Mouse (Mus musculus) MEL (cell line): Measurements from ENCODE around the gene 1600002K03Rik. TPM values are rescaled to one million over a fixed set of nuclear protein-coding genes. Genes with fewer than 3 reads are reported as not detected.

Experiments
- DNase-seq: peaks from one replicate; pipeline ENCODE4 v3.0.0; 2011; ENCODE audit warnings: low read depth, low spot score
- H3K27ac ChIP-seq: 2 replicates; pipeline ENCODE4 v1.5.1; 2012; ENCODE audit warnings: low read depth, mild to moderate bottlenecking, control low read depth, low read length, moderate library complexity; ENCODE audit not compliant: control insufficient read depth
- H3K27me3 ChIP-seq, 2 experiments: fragments of 150-350 bp in 1 of 2; sonication (generic) in 1 of 2; 2 replicates each; pipeline ENCODE4 v1.6.1; 2012; ENCODE audit warnings: low read length in 2 of 2, mild to moderate bottlenecking in 2 of 2, improper control_type of control experiment in 1 of 2, moderate library complexity in 1 of 2; ENCODE audit not compliant: insufficient read depth in 2 of 2, control insufficient read depth in 1 of 2
- H3K36me3 ChIP-seq, 2 experiments: 2 replicates each; pipeline ENCODE4 v1.6.1; 2012 to 2014; ENCODE audit warnings: low read length in 2 of 2, improper control_type of control experiment in 1 of 2, inconsistent platforms in 1 of 2, mild to moderate bottlenecking in 1 of 2; ENCODE audit not compliant: insufficient read depth in 2 of 2, control insufficient read depth in 1 of 2
- H3K4me1 ChIP-seq, 2 experiments: fragments of 150-350 bp in 1 of 2; sonication (generic) in 1 of 2; 2 replicates each; pipeline ENCODE4 v1.6.1; 2012; ENCODE audit warnings: low read length in 2 of 2, improper control_type of control experiment in 1 of 2, mild to moderate bottlenecking in 1 of 2; ENCODE audit not compliant: insufficient read depth in 2 of 2, control insufficient read depth in 1 of 2
- H3K4me3 ChIP-seq, 2 experiments: fragments of 150-350 bp in 1 of 2; sonication (generic) in 1 of 2; 2 replicates each; pipeline ENCODE4 v1.5.1; 2012; ENCODE audit warnings: low read depth in 2 of 2, low read length in 2 of 2, mild to moderate bottlenecking in 2 of 2, moderate library complexity in 2 of 2, control low read depth in 1 of 2, improper control_type of control experiment in 1 of 2; ENCODE audit not compliant: control insufficient read depth in 1 of 2, insufficient read depth in 1 of 2
- H3K79me2 ChIP-seq: 2 replicates; pipeline ENCODE4 v1.6.1; 2012; ENCODE audit warnings: mild to moderate bottlenecking, low read length, moderate library complexity; ENCODE audit not compliant: control insufficient read depth, poor library complexity, insufficient read depth
- H3K9ac ChIP-seq: 2 replicates; pipeline ENCODE4 v1.6.1; 2012; ENCODE audit warnings: low read depth, mild to moderate bottlenecking, control low read depth, low read length, moderate library complexity; ENCODE audit not compliant: control insufficient read depth, poor library complexity, severe bottlenecking
- H3K9me3 ChIP-seq: fragments of 150-350 bp; sonication (generic); replicated peaks from 2 replicates; pipeline ENCODE4 v1.6.1; 2012; ENCODE audit warnings: mild to moderate bottlenecking, low read length, improper control_type of control experiment, moderate library complexity; ENCODE audit not compliant: insufficient read depth
- E2F4 ChIP-seq: IDR thresholded peaks from 2 replicates; pipeline ENCODE4 v1.6.1; 2011; ENCODE audit warnings: low read depth, low read length, improper control_type of control experiment, borderline replicate concordance
- GATA1 ChIP-seq: IDR thresholded peaks from 2 replicates; pipeline ENCODE4 v1.6.1; 2011; ENCODE audit warnings: low read depth, low read length, improper control_type of control experiment
- JUND ChIP-seq: IDR thresholded peaks from 2 replicates; pipeline ENCODE4 v1.6.1; 2011; ENCODE audit warnings: low read depth, mild to moderate bottlenecking, improper control_type of control experiment, low read length
- KAT2A ChIP-seq: conservative IDR thresholded peaks from 2 replicates; pipeline ENCODE4 v1.6.1; 2012; ENCODE audit warnings: low read depth, low read length, improper control_type of control experiment, inconsistent platforms
- MAX ChIP-seq: IDR thresholded peaks from 2 replicates; pipeline ENCODE4 v1.6.1; 2011; ENCODE audit warnings: low read length, improper control_type of control experiment
- MYB ChIP-seq: IDR thresholded peaks from 2 replicates; pipeline ENCODE4 v1.6.1; 2011; ENCODE audit warnings: mild to moderate bottlenecking, low read depth, low read length, improper control_type of control experiment
- NRF1 ChIP-seq: IDR thresholded peaks from 2 replicates; pipeline ENCODE4 v1.6.1; 2014; ENCODE audit warnings: low read depth, mild to moderate bottlenecking, inconsistent platforms, low read length, improper control_type of control experiment, moderate library complexity; ENCODE audit not compliant: poor library complexity, insufficient read depth, severe bottlenecking
- POLR2AphosphoS2 ChIP-seq: IDR thresholded peaks from 2 replicates; pipeline ENCODE4 v1.6.1; 2011; ENCODE audit warnings: low read length, improper control_type of control experiment
- POLR2AphosphoS5 ChIP-seq: IDR thresholded peaks from 2 replicates; pipeline ENCODE4 v1.6.1; 2012; ENCODE audit warnings: low read depth, borderline replicate concordance, mild to moderate bottlenecking, inconsistent platforms, low read length, moderate library complexity, mixed read lengths
- RAD21 ChIP-seq: IDR thresholded peaks from 2 replicates; pipeline ENCODE4 v1.6.1; 2011; ENCODE audit warnings: mild to moderate bottlenecking, low read depth, low read length, improper control_type of control experiment
- RCOR1 ChIP-seq: IDR thresholded peaks from 2 replicates; pipeline ENCODE4 v1.6.1; 2012; ENCODE audit warnings: low read depth, mild to moderate bottlenecking, inconsistent platforms, low read length, improper control_type of control experiment
- SIN3A ChIP-seq: IDR thresholded peaks from 2 replicates; pipeline ENCODE4 v1.6.1; 2012; ENCODE audit warnings: low read length, improper control_type of control experiment, inconsistent platforms
- SMC3 ChIP-seq: IDR thresholded peaks from 2 replicates; pipeline ENCODE4 v1.6.1; 2011; ENCODE audit warnings: low read depth, low read length, improper control_type of control experiment
- TAL1 ChIP-seq: IDR thresholded peaks from 2 replicates; pipeline ENCODE4 v1.6.1; 2012; ENCODE audit warnings: mild to moderate bottlenecking, inconsistent platforms, low read length, moderate library complexity, mixed read lengths
- TBP ChIP-seq: IDR thresholded peaks from 2 replicates; pipeline ENCODE4 v1.8.0; 2011; ENCODE audit warnings: low read depth, low read length, improper control_type of control experiment
- USF1 ChIP-seq: IDR thresholded peaks from 2 replicates; pipeline ENCODE4 v1.6.1; 2014; ENCODE audit warnings: low read depth, mild to moderate bottlenecking, inconsistent platforms, low read length, improper control_type of control experiment, moderate library complexity
- ZC3H11A ChIP-seq: IDR thresholded peaks from 2 replicates; pipeline ENCODE4 v1.6.1; 2012; ENCODE audit warnings: low read depth, mild to moderate bottlenecking, inconsistent platforms, low read length, improper control_type of control experiment
- ZMIZ1 ChIP-seq: IDR thresholded peaks from 2 replicates; pipeline ENCODE4 v1.6.1; 2012; ENCODE audit warnings: low read depth, mild to moderate bottlenecking, inconsistent platforms, low read length, improper control_type of control experiment, moderate library complexity
- ZNF384 ChIP-seq: IDR thresholded peaks from 2 replicates; pipeline ENCODE4 v1.6.1; 2012; ENCODE audit warnings: low read depth, mild to moderate bottlenecking, inconsistent platforms, low read length, improper control_type of control experiment
- polyA plus RNA-seq, 2 experiments: library from polyadenylated mRNA; stranded (reverse) in 1 of 2; unstranded in 1 of 2; fragments of >175 nt in 1 of 2; fragments of >200 nt in 1 of 2; gene quantifications; 2 replicates each; pipeline versions ENCODE4 v1.2.1 to v1.2.4; 2012; ENCODE audit warnings: low replicate concordance in 2 of 2, low read depth in 1 of 2; ENCODE audit not compliant: insufficient read length in 2 of 2, insufficient read depth in 1 of 2, missing spikeins in 1 of 2
- total RNA-seq: library from RNA; depleted of rRNA; stranded (reverse); fragments of 300-350 nt; gene quantifications from 2 replicates; pipeline ENCODE4 v1.2.3, GENCODE M21; 2012

1600002K03Rik gene
- total and polyA plus RNA-seq, 3 experiments = 11.4 to 16.9 TPM; not detected in 1

- H3K9me3 ChIP-seq = no peaks in the 10 kb centered on the region
- H3K27ac ChIP-seq = no peak overlapping the region
- H3K4me1 ChIP-seq = peaks cover 4 to 17% of the 10 kb centered on the region in 2 experiments; a peak in 3 of 4 replicates
- no peak for DNase-seq
- no peak overlapping the region for H3K4me3 ChIP-seq
- no peak for TF ChIP-seq USF1
- TF ChIP-seq ZMIZ1 = no peak
- TF ChIP-seq RCOR1 = no peak
- no peak for TF ChIP-seq ZNF384
- H3K79me2 ChIP-seq = peaks cover 12% of the 10 kb centered on the region; the same call in 1 of the 2 replicates
- no peaks in the 10 kb centered on the region for H3K27me3 ChIP-seq
- no peak overlapping the region for H3K9ac ChIP-seq
- H3K36me3 ChIP-seq = peaks cover 0 to 16% of the 10 kb centered on the region in 2 experiments; a peak in 2 of 4 replicates
Observed at GRCm38 (mm10) chr10:80170601-80171021, 2.1 kb upstream of the 1600002K03Rik start.

- Histone ChIP-seq H3K79me2 (peaks cover 12% of the 10 kb centered on the region; the same call in 1 of the 2 replicates), H3K4me1 (peaks cover 4 to 17% of the 10 kb centered on the region in 2 experiments; a peak in 3 of 4 replicates), H3K9ac (no peak overlapping the region), H3K4me3 (no peak overlapping the region), H3K9me3 (no peaks in the 10 kb centered on the region), H3K27ac (no peak overlapping the region), H3K36me3 (peaks cover 0 to 16% of the 10 kb centered on the region in 2 experiments; a peak in 2 of 4 replicates), H3K27me3 (no peaks in the 10 kb centered on the region)
- TF ChIP-seq JUND (no peak), KAT2A (no peak)
- no peak for DNase-seq
Observed at GRCm38 (mm10) chr10:80171252-80171651, 1.5 kb upstream of the 1600002K03Rik start.

- H3K9me3 ChIP-seq = no peaks in the 10 kb centered on the region
- H3K4me1 ChIP-seq = peaks cover 0 to 11% of the 10 kb centered on the region in 2 experiments; a peak in 1 of 4 replicates
- TF ChIP-seq MAX (no peak), TAL1 (no peak), POLR2AphosphoS5 (no peak), TBP (no peak), JUND (no peak), SMC3 (no peak), ZC3H11A (no peak), POLR2AphosphoS2 (no peak), NRF1 (no peak), MYB (no peak), RAD21 (no peak), RCOR1 (no peak), SIN3A (no peak), E2F4 (no peak), GATA1 (no peak)
- peak overlapping the region; percentile 100 for H3K27ac ChIP-seq
- peak overlapping the region; percentile 78 to 85 for H3K4me3 ChIP-seq
- DNase-seq = peak; percentile 27
- peak overlapping the region; percentile 98 for H3K9ac ChIP-seq
- peaks cover 12% of the 10 kb centered on the region; the same call in 1 of the 2 replicates for H3K79me2 ChIP-seq
- no peaks in the 10 kb centered on the region for H3K27me3 ChIP-seq
- H3K36me3 ChIP-seq = peaks cover 0 to 12% of the 10 kb centered on the region in 2 experiments; a peak in 2 of 4 replicates
Observed at GRCm38 (mm10) chr10:80171760-80172526, 801 bp upstream of the 1600002K03Rik start.
